Mouse (Mus musculus) megakaryocyte, embryonic 14.5 days (primary cell): ENCODE data around the gene Hadh.

Source experiments
- FLI1 ChIP-seq: IDR thresholded peaks from 2 replicates; pipeline ENCODE4 v1.6.1; 2012; ENCODE audit warnings: low read length, inconsistent platforms, mixed read lengths
- GATA1 ChIP-seq: IDR thresholded peaks from 3 replicates; pipeline ENCODE4 v1.6.1; 2012; ENCODE audit warnings: mixed read lengths, low read length, inconsistent platforms, borderline replicate concordance

DNA sequence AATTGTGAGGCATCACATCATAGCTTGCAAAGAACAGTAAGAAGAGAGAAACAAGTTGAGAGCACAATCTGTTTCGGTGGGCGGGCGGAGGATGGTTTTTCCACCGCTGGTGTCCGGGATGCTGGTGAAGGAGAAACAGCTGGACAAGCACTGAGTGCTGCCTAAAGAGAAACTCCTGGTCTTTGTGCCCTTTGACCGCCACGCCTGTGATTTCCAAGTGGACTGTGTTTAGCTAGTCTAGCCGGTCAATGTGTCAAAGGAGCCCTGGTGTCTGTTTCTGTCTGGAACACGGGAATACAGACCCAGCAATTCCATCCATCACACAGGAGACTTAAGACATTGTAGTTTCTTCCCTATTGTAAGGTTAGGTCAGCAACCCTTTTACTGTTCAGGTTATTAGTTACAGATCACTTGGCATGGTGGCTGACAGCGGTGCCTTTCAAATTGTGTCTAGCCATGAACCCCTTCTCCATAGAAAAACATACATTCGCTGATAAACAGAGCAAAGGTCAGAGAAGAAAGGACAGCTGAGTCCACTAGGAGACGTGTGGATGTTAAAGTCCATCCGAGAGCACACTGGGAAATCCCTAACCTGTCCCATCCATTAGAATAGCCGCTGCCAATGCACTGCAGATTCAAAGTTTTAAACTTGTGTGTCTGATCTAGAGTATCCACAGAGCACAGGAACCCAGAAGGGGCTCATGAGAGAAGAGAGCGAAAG, 8.0 kb downstream of the Hadh start:
- no peak for TF ChIP-seq GATA1
- TF ChIP-seq FLI1: no peak
